Mouse (Mus musculus) urinary bladder, postnatal 14 days (tissue): ENCODE data around the gene Cfap100.

Source experiments
- DNase-seq: peaks from one replicate; pipeline ENCODE4 v3.0.0; 2021; ENCODE audit warnings: low spot score

The Cfap100 gene

DNA sequence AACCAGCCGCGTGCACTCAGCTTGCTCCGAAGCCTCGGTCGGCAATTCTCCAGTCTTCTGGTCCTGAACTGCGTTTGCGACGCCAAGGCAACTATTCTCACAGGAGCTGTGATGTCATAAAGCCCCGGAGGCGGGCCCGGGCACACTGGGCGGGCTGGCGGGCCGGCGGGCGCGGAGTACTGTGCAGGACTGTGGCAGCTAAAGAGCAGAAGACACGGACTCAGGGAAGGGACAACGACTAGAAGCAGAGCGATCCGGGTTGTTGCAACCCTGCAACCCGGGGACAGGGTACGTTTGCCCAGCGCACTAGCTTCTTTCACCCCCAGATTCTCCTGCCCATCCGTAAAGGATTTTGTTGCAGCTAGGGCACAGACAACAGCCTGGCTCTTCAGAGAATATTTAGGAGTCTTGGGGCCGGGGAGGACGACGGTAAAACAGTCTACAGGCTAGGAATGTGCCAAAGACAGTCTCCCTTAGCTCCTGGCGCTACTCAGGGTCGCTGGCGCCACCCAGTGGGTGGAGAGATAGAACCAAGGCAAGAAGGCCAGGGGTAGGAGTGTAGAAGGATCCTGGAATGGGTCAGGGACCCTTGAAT, at the start of gene Cfap100:
Gene Cfap100 (minus strand): TSS at position 418 of the 595 bp plus-strand sequence.
- peak; percentile 70 for DNase-seq

DNA sequence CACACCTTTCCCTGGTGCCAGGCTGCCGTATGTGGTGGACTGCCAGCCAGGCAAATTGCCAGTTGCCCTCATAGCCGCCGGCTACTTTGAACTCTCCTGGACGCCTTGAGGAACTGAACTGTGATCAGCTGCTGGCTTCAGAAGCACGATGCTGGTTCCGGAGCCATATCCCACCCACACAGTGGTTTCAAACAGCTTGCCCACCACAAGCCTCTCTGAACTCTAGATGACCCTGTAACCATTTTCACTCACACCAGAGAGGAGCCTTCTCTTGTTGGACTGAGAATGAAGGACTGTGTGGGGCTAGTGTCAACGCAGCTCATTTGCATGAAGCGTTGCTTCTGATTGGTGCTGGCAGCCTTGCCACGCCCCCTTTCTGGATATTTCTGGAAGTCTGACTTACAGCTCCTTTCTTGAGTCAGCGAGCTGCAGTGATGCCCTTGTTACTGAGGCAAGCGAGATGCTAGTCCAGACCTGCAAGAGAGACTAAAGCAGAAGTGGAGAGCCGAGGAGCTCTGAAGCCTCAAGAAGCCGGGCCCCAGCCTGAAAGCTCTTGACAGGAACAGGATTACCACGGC, 48.4 kb upstream of the Cfap100 start:
- peak; percentile 51 for DNase-seq

DNA sequence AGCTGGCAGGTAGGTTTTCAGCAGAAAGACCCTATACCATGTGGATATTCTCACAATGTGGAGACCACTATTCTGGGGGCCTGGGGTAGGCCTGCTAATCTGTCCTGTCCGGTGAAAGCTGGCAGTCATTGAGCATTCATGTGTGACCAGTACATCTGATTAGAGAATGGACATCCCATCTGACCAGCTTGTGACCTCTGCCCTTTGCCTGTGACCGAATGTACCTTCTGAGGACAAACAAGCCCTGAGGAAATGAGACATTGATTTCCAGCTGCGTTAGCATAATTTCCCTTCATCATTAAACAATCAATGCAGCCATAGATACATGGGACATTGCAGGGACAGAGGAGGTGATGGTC, 47.2 kb upstream of the Cfap100 start:
- DNase-seq: no peak

DNA sequence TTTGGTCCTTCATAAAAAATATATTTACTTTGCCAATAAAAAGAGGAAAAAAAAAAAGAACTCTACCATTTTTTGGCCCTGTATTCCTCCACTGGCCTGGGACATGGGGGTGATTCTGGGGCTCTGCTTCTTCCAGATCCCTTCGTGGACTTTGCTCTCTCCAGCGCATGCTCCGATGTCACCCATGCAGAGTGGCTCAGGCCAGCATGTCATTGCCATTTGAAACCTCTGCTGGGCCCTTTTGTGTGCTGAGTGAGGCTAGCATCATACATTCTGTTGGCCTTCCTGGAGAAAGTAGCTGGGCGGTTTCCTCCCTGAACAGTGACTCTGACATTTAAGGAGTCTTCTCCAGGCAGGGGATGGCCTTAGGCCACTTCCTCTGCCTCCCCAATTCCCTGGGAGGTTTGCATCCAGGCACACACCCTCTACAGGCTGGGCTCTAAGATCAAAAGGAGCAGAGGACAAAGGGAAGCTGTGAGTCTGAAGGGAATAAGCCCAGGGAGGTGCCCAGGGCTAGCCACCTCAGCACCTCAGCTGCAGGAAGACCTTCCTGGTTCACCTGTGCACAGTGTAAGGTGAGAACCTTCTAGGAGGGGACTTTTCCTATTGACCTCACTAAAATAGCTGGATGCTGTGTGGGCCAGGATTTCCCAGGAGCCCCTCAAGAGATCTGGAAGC, 46.7 kb upstream of the Cfap100 start:
- DNase-seq: no peak

DNA sequence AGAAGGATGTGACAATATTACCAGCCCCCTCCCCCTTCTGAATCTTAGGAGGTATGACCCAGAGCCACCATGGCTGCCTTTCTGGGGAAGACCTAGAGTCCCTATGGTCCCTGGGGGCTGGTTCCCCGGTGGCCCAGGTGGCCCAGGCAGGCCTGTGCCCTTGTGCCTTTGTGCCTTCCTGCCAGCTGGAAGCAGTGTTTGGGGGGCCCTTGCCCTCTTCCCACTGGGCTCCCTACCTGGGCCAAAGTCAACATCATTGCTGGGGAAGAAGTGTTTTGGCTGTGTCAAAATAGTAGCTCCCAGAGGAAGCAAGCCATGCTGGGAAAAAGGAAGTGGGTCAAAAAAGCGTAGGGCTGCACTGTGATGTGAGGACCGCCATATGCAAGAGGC, 45.8 kb upstream of the Cfap100 start:
- no peak for DNase-seq

DNA sequence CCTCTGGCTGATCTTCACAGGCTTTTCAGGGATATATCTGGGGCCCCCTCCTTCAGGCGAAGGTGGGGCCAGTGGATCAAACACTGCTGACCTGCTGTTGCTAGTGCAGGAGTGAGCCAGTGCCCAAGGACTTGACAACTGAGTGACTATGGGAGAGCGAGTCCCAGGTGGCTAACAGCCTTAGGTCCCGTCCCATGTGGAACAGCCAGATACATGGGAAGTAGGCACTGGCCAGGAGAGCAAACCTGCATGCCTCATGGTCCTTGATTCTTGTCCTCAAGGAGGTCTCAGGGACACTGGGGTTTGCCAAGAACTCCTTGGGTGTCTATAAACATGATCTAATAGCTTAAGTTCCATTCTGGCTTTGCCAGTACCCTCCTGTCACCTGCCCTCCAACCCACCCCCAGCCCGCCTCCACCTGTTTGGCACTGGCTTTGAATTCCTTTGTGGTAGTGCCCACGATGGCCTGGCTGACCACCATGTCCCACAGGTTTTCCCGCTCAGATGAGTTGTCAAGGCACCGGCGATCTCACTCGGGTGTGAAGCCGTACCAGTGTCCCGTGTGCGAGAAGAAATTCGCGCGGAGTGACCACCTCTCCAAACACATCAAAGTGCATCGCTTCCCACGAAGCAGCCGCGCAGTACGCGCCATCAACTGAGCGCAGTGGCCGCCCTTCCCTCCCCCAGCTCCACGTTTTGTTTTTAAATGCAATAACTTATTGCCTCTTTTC, 45.2 kb upstream of the Cfap100 start:
- DNase-seq: no peak

DNA sequence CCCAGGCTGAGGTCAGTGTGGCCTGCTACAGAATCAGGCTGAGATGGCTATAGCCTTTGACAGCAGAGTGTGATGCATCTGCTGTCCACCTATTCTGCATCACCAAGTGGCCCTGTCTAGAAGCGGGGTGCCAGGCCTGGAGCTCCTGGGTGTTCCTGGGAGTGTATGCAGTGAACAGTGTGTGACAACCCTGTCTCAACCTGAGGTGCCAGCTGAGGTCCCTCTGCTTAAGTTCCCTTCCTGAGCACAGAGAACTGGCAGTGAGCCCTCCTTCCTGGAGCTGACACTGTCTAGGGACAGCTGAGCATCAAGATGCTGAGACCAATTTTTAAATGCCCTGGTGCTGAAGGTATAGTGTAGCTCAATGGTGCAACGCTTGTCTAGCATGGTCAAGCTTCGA, 44.1 kb upstream of the Cfap100 start:
- no peak for DNase-seq

DNA sequence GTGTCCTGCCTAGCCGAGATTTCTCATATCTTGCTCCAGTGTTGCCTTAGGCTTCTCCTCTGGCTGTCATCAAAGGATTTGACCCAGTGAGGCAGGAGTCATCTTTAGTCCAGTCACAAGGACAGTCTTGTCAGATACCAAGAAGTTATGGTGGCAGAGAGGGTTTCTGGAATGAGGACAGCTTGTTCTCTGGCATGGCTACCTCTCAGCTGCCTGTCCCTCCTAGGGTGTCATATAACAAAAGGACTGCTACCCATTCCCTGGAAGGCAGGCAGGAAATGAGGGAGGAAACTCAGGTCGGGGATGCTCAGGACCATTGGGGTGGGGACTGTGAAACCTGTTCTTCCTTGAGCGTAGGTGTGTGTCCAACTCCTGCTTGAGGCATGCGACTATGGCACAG, 43.5 kb upstream of the Cfap100 start:
- no peak for DNase-seq

DNA sequence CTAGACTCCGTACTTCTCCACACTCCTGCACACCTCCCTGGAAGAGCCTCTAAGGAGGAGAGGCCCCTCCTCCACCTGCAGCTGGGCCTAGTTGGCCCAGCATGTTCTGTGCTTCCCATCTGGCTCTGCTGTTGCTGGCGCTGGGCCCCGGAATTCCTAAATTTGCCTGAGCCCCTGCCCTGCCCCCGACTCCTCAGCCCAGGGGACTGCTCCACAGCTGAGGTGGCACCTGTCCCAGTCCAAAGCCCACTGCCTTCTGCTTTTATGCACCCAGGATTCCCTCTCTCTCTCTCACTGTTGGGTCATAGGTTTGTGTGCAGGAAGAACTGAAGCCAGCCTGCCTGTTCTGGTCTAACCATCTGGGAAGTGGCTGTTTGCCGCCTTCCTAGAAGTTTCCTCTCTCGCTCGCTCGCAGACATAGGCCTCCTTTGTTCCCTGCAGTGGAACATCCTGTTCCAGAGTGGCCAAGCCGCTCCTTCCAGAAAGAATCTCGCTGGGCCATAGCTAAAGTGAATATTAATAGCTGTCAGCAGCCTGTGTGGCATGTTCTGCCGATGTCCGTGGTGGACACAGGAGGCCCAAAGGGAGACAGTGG, 42.4 kb upstream of the Cfap100 start:
- peak; percentile 56 for DNase-seq

DNA sequence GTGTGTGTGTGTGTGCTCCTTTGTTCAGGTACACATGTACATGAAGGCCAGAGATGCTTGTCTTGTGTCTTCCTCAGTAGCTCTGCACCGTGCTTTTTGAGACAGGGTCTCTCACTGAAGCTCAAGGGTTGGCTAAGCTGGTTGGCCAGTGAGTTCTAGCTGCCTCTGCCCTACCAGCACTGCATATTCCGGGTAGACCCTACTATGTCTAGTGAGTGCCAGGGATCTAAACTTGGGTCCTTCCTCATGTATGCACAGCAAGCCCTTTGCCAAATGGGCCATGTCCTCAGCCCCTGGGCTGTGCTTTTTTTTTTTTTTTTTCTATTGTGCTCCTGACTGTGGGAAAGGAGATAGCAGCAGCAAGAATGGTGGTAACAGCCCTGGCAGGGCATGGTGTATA, 41.7 kb upstream of the Cfap100 start:
- DNase-seq: no peak

DNA sequence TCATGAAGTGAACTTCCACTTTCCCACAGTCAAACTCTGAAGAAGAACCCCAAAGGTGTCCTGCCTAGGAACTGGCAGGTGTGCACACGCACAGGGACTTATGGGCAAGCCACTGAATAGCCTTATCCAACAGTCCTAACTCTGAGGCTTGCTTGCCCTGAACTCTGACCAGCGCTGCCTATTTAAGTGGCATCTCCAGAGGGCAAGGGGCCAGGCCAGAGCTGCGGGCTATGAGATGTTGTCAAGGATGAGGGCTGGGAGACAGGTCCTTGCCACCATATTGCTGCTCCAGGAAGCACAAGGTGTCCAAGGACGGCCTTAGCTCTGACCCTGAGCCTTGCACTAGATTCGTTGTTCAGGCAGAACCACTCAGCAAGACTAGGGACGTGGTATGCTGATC, 40.4 kb upstream of the Cfap100 start:
- no peak for DNase-seq

DNA sequence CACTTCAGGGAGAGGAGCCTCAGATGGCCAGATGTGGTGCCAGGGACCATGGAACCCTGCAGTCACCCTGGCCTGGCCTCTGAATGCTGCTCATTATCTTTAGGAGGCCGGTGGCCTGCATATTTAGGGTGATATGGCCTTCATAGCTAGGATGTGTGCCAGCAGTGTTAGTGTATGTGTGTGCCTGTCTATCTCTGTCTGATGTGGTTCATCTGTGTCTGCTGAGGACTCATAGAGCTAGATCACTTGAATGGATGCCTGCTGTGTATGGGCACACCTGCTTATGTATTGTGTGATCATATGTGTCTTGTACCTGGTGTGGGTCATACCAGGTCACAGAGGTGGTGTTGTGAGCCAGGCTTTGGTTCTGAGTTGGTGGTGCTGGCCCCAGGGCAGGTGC, 39.6 kb upstream of the Cfap100 start:
- no peak for DNase-seq

DNA sequence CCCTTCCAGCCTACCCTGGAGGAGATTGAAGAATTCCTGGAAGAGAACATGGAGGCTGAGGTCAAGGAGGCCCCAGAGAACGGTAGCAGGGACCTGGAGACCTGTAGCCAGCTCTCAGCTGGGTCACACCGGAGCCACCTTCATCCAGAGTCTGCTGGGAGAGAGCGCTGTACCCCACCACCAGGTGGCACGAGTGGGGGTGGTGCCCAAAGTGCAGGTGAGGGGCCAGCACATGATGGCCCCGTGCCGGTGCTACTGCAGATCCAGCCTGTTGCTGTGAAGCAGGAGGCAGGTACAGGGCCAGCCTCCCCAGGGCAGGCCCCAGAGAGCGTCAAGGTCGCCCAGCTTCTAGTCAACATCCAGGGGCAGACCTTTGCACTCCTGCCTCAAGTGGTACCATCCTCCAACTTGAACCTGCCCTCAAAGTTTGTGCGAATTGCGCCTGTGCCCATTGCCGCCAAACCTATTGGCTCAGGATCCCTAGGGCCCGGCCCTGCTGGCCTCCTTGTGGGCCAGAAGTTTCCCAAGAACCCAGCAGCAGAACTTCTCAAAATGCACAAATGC, 38.3 kb upstream of the Cfap100 start:
- DNase-seq: no peak

DNA sequence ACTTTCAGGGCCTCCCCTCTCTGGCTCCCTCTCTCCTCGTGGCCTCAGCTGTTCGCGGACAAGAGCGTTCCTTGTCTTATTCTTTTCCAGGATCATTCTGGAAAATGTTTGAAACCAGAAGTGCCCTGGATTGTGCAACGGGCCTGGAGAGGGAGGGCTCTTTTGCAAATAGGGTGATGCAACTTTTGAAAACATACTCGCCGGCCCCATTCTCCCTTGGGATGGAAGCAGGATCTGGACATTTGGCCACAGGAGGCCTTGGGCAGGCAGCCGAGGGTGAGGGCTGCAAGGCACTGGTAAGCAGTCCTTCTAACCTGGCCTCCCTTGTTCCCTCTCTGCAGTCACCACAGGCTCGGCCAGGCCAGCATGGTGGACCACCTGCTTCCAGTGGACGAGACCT, 37.5 kb upstream of the Cfap100 start:
- DNase-seq: peak; percentile 56

DNA sequence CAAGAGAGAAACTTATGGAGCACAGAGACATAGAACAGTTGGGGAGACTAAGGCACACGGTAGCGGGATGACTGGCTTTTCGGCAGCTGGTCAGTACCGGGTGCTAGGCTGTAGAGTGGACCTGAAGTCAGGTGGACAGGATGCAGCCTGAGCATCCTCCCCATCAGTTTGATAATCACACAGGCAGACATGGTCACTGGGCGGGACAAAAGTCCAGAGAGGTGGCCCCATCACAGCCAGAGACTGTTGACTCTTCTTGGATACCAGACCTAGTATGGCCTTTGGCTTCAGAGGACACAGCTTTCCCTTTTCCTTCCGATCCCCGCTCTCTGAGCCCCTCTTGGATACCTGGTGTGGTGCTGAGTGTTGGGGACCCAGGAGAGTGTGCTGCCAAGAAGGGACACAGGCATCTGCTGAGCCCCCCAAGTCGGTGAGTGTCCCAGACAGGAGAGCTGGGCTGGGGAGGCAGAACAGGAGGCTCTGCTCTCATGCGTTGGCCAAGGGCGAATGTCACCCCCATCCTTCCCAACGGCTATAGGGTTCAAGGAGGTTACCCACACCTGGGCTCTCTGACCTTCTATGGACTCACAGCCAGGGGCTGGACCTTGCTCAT, 36.5 kb upstream of the Cfap100 start:
- no peak for DNase-seq

DNA sequence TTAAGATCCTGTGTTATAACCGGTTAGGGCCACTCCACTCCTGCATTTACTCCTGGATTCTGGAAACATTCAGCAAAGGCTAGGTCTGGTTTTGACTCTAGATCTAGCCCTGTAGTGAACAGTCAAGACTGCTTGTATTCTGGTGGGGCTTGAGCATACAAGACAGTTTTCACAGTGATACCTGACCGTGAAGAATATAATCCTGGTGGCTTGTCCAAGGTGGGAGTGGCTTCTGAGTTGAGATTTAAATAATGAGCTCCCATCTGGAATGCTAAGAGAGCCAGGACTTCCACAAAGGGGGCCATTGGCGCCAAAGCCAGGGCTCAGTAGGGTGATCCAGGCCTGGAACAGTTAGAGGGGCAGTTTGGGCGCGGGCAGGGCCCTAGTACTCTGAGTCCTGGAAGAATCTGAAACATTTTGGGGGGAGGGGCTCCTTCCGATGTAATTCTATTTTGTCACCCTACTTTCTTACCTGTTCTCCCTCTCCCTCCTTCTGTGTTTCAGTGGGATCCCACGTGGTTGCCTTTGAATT, 35.4 kb upstream of the Cfap100 start:
- DNase-seq: no peak

DNA sequence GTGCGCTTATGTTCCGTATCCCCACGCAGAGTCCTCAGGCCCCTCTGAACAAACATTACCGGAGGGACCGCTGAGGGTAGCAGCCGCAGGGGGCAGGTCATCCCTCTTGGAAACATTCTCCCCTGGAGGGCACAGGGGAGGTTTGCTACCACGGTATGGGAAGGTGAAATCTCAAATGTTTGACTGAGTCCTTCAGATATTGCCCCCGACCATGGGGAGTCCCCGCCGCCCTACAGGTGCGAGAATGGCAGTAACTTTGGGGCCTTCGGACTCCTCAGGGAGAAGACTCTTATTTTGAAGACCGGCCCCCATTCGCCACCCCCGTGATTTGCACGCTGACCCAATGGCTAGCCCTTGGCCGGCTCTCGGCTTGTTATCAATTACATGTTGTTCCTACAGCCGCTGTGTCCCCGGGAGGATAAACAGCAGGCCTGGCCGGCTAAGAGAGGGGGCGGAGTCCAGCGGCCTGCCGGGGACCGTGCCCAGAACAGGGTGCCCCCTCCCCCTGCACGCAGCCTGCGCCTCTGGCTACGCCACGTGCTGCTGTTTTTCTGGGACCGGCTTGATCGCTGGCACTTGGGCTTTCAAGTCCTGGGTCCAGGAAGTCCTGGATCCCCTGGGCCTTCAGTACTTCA, 34.7 kb upstream of the Cfap100 start:
- peak; percentile 91 for DNase-seq

DNA sequence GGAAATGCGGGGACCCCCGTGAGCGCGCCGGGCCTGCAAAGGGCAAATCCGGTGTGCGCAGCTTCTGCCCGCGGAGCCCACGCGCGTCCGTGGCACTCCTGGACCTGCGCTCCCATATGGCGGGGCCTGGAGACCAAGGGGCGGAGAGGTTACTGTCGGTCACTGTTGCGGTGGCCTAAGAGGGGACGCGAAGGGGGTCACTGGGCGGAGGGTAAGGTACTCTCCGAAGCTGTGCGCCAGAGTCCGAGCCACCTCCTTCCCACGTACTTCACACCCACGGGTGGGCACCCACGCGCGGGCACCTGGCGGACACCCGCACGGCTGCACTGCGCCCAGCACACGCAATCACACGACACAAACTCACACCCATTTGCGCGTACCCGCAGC, 34.2 kb upstream of the Cfap100 start:
- DNase-seq: no peak

DNA sequence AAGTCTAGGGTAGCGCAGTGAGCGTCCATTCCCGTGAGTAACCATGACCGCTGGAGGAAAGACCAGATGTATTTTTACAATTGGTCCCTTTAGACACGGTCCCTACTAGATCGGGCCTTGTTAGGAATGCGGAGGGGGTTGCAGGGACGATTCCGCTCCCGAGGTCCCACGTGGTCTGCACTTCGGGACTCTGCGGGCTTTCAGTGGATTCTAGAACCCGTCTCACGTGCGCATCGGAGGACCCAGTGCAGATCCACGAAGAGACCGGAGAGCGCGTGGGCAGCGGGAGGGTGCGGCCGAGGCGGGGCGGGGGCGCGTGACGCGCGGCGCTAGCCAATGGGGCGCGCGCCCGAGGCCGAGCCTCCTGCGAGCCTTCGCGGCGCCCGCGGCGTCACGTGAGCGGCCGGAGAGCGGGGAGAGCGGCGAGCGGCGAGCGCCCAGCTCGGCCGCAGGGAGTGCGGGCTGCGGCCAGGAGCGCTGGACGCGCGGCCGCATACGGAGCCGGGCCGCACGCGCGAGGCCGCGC, 33.6 kb upstream of the Cfap100 start, which contains the start of gene Klf15:
Gene Klf15 (plus strand): TSS at position 396 of the 526 bp plus-strand sequence.
- peak; percentile 79 for DNase-seq

DNA sequence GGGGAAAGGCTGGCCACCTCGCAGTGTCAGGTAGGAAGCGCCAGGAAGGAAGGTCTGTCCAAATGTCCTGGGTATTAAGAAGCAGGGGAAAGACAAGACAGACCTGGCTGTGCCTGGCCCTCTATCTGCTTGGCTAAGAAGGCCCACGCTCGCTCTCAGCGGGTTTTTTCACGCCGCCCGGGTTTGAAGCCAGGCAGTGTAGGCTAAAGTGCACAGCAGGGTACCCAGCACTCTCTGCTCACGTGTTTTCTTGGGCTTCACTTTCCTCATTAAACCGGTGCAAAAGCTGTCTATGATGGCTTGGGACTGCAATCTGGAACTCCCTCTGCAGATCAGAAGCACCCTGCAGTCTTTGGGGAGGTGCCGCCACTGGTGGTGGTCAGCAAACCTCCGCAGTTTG, 33.2 kb upstream of the Cfap100 start:
- DNase-seq: no peak

DNA sequence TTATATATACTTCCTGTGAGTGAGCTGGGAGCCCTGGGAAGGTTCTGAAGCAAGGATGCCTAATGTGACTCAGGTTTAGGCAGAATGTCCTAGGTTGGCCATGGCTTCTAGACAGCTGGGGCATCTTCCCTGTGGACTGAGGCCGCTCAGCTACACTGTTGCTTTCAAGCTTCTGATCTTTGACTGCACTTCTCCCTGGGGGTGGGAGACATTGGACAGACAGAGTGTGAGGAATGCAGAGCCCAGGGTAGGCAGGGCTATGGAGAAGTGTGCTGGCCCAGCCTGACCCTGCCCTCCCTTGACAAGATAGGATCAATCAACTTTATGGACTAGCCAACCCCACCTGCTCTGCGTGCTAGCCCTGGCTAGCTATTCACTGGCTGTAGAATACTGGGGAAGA, 32.6 kb upstream of the Cfap100 start:
- DNase-seq: no peak
